Mouse (Mus musculus): ENCODE data around the gene Herc6.

Gene Herc6

GRCm38 (mm10) chr6:57580881-57581548 is at the start of gene Herc6:
Gene Herc6, plus strand, starts transcription at chr6:57581000.
- 1% methylated on average over 16 of the region's 16 CpGs for WGBS

- 58% methylated on average over 4 of the region's 4 CpGs for WGBS
These were observed 49.8 kb upstream of the Herc6 start for GRCm38 (mm10) chr6:57531011-57531410.

GRCm38 (mm10) chr6:57531441-57531840 is 49.4 kb upstream of the Herc6 start:
- WGBS: 31% methylated on average over 1 of the region's 1 CpGs

- WGBS: 69% methylated on average over 1 of the region's 1 CpGs
These were observed 48.8 kb upstream of the Herc6 start for GRCm38 (mm10) chr6:57532022-57532421.

GRCm38 (mm10) chr6:57533410-57533809 is 47.4 kb upstream of the Herc6 start:
- WGBS: 3% methylated on average over 2 of the region's 2 CpGs

GRCm38 (mm10) chr6:57534231-57534610 is 46.6 kb upstream of the Herc6 start:
- WGBS: 1% methylated on average over 8 of the region's 8 CpGs

- under 1% methylated on average over 31 of the region's 31 CpGs for WGBS
These were observed 46.1 kb upstream of the Herc6 start for GRCm38 (mm10) chr6:57534611-57535286.

GRCm38 (mm10) chr6:57535386-57535936 is 45.3 kb upstream of the Herc6 start, which contains the start of gene Ppm1k:
Gene Ppm1k, minus strand, starts transcription at chr6:57535468.
- under 1% methylated on average over 24 of the region's 24 CpGs for WGBS

GRCm38 (mm10) chr6:57535971-57536669 is 44.7 kb upstream of the Herc6 start:
- WGBS: 17% methylated on average over 14 of the region's 14 CpGs

- 92% methylated on average over 5 of the region's 5 CpGs for WGBS
These were observed 42.9 kb upstream of the Herc6 start for GRCm38 (mm10) chr6:57537887-57538286.

GRCm38 (mm10) chr6:57540950-57541498 is 39.8 kb upstream of the Herc6 start:
- WGBS: 88% methylated on average over 5 of the region's 5 CpGs

- 83% methylated on average over 1 of the region's 1 CpGs for WGBS
These were observed 39.0 kb upstream of the Herc6 start for GRCm38 (mm10) chr6:57541737-57542335.

- WGBS: 33% methylated on average over 2 of the region's 2 CpGs
These were observed 35.9 kb upstream of the Herc6 start for GRCm38 (mm10) chr6:57544866-57545265.

- WGBS: 85% methylated on average over 3 of the region's 3 CpGs
These were observed 29.5 kb upstream of the Herc6 start for GRCm38 (mm10) chr6:57551211-57551796.

- 65% methylated on average over 4 of the region's 4 CpGs for WGBS
These were observed 22.9 kb upstream of the Herc6 start for GRCm38 (mm10) chr6:57557796-57558317.

GRCm38 (mm10) chr6:57563454-57563853 is 17.3 kb upstream of the Herc6 start:
- WGBS: 97% methylated on average over 1 of the region's 1 CpGs

- 73% methylated on average over 7 of the region's 7 CpGs for WGBS
These were observed 15.3 kb upstream of the Herc6 start for GRCm38 (mm10) chr6:57565452-57565851.

- WGBS: 87% methylated on average over 2 of the region's 2 CpGs
These were observed 13.2 kb upstream of the Herc6 start for GRCm38 (mm10) chr6:57567630-57568029.

- 11% methylated on average over 6 of the region's 6 CpGs for WGBS
These were observed 10.4 kb upstream of the Herc6 start for GRCm38 (mm10) chr6:57570170-57570974.

GRCm38 (mm10) chr6:57581595-57581994 is 795 bp downstream of the Herc6 start:
- WGBS: 80% methylated on average over 12 of the region's 12 CpGs
